Mouse (Mus musculus): ENCODE measurements around the gene Sipa1l1. TPM values are rescaled to one million over a fixed set of nuclear protein-coding genes. Genes with fewer than 3 reads are reported as not detected.
A peak's percentile ranks its signal among the peaks of the same experiment; 100 is the strongest.

Sipa1l1 gene
- total RNA-seq, 2 experiments from 2014 or later = 8.6 to 10.5 TPM

DNA sequence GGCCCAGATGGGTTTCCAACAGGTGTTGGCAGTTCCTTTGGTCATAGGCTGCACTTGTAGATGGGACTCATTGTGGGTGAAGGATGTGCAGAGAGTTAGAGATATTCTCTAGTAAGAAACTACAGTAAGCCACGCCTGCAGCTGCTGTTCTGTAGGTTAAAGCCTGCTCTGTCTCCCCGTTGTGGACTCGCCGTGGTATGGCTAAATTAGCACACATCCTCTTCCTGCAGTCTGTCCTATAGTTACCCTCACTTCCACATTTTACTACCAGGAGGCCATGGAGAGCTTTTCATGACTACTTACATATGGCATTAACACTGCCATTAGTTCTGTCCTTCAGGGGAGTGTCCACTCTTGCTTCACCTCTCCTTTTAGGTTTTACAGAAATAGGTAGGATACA, 232.3 kb downstream of the Sipa1l1 start:
- DNase-seq = no peak
- intact Hi-C loops (cut with DNase I) = no loop called here

DNA sequence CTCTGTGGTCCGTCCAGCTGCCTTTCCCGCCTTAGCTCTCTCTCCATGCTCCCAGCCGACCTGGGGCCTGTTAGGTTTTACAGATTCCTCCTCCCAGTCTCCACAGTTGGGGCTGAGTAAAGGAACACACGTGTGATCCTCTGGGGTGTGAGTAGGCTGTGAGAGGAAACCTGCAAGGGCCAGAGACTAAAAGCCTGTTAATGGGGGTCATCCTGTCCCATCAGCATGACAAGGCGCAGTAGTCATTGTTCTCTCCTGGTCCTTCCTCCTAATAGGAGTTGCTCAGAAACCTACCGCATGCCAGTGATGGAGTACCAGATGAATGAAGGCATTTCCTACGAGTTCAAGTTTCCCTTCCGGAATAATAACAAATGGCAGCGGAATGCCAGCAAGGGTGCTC, 233.5 kb downstream of the Sipa1l1 start:
- intact Hi-C loops (cut with DNase I) = no loop called here
- no peak for DNase-seq

DNA sequence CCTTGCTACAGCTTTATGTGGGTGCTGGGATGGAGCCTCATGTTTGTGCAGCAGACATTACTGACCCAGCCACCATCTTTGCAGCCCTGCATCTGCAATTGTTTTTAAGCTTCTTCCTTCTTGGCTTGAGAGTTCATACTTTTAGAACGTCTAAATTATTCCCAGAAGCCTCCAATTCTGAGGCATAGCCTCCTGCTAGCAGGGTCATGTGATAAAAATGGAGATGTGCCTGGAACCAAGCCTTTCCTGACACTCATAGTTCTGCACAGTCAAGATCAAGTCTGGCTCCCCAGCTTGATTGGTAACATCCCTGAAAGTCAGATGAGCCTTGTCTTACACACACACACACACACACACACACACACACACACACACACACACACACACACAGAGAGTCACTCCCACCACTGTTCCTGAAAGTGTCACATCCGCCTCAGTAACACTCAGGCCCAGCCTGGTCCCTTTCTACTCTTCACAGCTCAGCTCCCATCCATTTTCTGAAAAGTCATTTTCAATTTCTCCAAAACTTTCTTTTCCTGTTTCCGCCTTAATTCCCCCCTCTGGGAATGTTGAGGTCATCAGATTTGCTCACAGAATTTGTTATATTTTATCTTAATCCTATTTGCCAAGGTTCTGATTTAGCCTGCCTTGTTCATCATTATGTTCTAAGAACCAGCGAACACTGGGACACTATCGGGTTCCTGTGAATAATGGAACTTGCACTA, 238.6 kb downstream of the Sipa1l1 start:
- intact Hi-C loops (cut with DNase I) = no loop called here
- DNase-seq = no peak

DNA sequence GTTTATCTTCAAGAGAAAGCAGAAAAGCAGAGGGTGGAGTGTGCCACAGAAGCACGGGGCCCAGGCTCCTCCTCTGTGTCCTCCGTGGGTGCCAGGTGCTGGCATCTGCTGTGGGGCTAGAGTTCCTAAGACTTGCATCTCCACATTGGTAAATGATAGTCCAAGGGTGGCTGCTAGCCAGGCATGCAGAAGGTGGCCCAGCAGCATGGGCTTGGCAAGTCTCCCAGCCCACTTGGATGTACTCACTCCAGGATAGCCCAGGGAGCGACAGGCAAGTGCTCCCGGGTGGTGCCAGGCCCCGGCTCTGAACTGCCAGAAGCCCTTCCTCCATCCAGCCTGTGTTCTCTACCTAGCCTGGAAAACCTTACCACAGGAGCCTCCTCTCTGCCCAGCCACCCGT, 239.4 kb downstream of the Sipa1l1 start:
- intact Hi-C loops (cut with DNase I) = no loop called here
- DNase-seq = peak; percentile 65 to 66

DNA sequence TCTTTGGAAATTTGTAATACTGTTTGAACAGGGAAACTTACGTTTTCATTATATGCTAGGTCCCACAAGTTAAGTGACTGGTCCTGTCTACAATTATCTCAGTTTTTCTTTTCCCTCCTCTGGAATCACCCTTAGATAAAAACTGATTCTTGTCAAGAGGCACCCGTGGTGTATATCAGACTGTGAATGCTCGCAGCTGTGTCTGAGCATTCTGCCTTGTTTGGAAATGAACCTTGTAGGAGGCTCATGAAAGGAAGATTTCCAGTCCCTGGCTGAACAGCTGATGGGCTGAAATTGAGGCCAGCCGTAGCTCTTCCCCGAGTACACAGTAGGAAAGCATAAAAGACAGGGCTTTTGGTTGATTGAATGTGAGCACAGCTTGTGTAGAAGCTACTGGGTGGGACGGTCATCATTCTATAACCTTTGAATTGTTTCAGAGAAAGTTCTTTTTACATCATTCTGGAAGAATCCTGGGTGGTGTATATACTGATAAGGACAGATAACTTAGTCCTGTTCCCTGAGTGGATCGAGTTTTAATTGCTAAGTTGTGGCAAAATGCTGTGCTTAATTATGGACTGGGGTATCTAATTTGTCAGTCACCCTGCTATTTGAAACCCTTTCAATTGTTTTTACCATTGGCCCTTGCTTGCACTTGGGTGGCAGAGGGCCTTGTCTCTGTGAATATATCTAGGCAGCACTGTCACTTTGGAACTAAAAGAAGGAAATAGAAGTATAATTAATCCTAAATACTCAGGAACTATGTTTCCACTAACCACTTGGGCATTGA, 240.8 kb downstream of the Sipa1l1 start:
- no peak for DNase-seq
- intact Hi-C loops (cut with DNase I) = no loop called here

DNA sequence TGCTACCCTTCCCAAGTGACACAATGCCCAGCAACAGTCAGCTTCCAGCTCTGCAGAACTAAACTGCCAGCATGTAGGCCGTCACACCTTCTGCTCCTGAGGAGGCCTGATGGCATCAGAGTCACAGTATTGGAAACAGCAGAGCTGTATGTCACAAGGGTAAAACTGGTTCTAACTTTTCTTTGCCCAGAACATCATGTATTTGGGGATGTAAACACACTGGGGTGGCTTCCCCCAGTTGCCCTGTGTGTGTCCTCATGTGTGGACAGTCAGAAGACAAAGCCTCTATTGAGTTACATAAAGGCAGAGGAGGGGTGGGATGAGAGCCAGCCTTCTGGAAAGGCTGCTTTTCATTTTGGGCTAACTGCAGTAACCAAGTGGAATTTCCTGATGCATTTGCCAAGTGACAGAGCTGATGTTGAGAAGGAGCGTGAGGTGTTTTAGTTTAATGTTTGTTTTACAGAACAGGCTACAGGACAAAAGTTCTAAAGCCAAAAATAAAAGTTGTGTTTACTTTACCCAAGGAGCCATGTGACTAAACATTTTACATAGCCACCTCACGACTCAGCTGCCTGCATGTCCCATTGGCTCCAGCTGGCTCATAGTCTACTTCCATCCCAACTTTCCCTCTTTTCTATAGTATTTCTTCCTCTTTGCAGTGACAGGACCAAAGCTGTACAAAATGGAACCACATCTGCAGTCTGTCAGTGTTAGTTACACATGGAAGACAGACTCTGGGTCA, 243.3 kb downstream of the Sipa1l1 start:
- DNase-seq = peak; percentile 31 to 48
- intact Hi-C loops (cut with DNase I) = no loop called here

DNA sequence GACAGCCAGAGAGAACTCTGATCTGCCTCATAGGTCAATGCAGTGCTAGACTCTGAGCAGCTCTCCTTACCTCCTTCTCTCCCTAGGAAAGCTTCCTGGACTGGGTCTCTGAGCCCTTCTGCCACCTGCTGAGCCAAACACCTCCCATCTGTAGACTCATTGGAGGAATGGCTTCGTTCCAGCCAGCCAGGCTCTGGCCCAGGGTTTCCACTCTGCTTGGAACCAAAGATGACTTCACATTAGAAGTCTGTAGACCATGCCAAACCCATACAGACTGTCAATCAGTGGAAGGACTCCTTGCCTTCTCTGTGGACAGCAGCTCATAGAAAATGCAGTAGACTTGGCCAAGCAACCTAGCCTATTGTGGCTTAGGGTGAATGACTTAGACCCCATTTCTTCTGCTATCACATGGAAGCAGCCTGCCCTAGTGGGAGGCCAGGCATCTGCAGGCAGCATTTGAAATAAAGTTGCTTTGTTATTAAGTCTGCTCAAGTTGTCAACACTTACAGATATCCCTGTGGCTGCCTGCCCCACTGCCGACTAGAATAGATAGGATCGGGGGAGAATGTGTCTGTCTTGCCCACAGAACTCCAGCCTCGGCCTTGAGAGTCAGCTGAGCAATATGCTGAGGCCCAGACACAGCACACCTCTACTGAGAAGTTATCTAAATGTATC, 246.7 kb downstream of the Sipa1l1 start:
- DNase-seq = peak; percentile 54 to 68
- intact Hi-C loops (cut with DNase I) = loop anchor here (5.0 kb wide), 1 partner anchor 244 kb away; no protein-coding TSS in a partner anchor

DNA sequence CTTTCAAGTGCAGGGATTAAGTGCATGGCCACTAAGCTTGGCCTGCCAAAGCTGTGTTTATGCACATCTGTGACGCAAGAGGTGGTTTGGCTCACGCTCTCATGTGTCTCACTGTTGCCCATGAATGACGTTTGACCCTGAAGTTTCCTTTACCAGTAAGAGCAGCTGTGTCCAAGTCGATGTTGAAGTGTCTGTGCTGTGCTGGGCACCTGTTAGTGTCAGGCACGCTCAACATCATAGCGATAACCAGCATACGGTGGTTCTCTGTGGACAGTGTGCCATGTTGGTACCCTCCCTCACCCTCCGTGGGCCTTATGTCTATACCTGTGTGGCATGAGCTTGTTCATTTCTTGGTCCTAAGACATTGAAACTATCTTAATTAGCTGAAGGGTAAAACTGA, 249.9 kb downstream of the Sipa1l1 start:
- no peak for DNase-seq
- intact Hi-C loops (cut with DNase I) = loop anchor here (5.0 kb wide), 1 partner anchor 247 kb away; no protein-coding TSS in a partner anchor

DNA sequence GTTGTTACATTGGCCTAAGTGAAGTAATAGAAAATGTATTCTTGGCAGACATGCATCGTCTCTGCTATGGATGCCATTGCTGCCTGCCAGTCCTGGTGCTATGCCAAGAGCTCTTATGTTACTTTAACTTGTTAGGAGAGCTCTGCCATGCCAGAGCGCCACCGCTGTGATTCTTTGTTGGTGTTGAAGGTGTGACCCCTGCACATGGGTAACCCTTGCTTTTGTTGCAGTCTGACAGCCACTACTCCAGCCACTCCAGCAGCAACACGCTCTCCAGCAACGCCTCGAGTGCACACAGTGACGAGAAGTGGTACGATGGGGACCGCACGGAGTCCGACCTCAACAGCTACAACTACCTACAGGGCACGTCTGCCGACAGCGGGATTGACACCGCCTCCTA, 255.7 kb downstream of the Sipa1l1 start:
- DNase-seq = no peak
- intact Hi-C loops (cut with DNase I) = no loop called here

DNA sequence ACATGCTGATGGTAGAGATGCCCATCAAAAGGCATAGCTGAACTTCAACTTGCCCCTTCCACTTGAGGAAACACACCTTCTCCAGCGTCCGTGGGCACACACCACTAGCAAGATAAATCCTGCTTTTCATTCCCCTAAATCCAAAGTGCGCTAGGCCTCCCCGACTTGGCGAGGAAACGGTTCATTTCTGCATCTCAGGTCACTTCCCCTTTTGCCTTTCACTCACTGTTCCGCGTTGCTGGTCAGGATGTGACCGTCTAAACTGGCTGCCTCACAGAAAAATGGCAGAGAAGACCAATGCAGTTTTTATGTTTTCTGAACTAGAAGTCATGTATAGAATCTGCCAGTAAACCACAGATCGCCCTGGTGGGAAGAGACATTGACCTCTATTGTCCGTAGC, 256.7 kb downstream of the Sipa1l1 start:
- intact Hi-C loops (cut with DNase I) = no loop called here
- no peak for DNase-seq

DNA sequence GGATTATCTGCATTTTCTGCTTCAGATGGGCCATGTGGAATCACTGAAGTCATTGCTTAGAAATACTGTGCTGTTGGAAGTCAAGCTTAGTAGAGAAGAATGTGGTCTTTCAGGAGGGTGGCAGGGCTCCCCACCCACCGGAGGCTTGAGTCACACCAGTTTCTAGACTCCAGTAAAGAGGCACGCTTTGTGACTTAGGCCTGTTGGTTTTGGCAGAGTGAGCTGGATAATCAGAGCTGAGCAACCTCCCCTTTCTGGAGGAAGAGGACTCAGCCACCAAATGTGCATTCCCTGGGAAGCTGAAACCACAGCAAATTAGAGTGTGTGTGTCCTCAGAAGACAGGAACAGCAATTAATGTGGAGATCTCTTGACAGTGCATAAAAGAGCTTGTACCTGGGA, 258.3 kb downstream of the Sipa1l1 start:
- intact Hi-C loops (cut with DNase I) = no loop called here
- DNase-seq = no peak

DNA sequence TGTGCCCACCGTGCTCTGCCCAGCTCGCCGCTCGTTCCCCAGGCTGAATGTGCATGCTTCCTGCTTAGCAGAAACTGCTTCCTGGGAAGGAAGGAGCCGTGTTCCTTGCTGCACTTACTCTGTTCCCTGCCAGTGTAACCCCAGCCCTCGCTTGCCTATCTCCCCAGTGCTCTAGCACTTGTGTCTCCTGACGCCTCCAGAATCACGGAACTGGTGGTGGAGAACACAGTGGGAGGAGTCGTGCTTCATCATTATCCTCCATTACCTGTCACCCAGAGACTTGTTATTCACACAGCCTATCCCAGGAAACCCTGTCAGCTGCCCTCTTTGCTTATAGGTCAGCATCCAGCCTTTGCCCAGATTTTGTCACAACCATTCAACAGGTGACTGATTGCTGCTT, 259.3 kb downstream of the Sipa1l1 start:
- DNase-seq = no peak
- intact Hi-C loops (cut with DNase I) = no loop called here

DNA sequence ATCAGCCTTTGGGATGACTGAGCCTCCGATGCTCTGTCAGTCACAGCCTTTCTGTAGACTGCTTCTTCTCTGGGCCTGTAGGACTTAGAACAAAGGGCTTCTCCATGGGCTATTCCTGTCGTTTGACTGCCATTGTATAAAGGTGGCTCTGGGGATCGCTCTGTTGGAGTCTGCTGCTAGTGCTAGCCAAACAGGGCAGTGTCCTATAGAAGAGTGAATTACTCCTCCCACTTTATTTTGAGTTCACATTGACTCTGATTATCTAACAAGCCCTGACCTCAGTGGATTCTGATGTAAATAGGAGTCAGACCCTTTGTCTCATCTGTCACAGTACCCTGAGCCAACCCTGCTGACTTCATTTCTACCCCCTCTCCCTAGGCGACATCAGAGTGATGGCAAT, 264.2 kb downstream of the Sipa1l1 start:
- intact Hi-C loops (cut with DNase I) = no loop called here

DNA sequence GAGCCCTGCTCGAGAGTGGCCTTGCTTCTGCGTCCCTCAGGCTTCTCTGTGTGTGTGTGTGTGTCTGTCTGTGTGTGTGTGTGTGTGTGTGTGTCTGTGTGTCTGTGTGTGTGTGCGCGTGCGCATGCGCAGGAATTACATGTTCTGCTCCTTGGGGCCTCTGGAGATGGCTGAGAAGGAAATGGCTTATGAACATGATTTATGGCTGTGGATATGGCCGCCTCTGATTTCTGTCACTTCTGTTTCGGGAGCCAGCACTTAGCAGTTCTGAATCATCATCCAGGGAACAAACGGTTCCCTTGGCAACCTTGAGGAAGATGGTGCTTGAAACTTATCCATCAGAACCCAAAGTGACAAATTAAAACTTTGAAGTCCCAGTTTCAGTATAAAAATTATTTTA, 265.5 kb downstream of the Sipa1l1 start:
- intact Hi-C loops (cut with DNase I) = no loop called here
- no peak for DNase-seq

More for the DNA sequence above, 264.2 kb downstream of the Sipa1l1 start:
- no peak for DNase-seq

DNA sequence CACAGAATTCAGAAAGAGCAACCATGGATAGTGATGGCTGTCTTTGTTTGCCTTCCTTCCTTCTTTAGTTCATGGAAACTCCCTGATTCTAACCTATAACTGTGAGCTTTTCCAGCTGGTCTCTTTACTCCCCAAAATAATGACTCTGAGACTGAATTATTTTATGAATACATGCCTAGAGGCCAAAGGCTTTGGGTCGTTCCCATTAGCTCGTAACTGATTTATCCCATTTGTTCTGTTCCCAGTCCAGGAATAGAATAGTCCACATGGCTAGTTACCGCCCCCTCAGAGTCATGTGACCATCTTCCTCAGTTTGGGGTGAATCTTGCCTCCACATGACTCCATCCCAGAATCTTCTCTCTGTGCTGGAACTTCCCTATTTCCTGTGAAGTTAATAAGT, 272.4 kb downstream of the Sipa1l1 start:
- no peak for DNase-seq
- intact Hi-C loops (cut with DNase I) = no loop called here

DNA sequence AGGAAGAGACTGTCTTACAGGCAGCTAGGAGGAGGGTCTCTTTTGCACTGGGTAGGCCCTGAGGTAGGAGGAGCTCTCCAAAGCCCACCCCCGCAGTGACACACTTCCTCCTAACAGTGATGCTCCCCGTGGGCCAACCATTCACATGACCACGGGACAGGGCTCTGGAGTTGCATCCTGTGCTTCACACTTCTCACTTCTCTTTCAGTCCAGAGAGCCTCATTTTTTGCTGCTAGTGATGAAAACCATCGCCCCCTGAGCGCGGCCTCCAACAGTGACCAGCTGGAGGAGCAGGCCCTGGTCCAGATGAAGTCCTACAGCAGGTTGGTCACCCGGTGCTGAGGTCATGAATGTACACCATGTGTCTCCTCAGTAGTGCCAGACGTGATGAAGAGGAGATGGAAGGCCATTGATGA, 277.5 kb downstream of the Sipa1l1 start:
- intact Hi-C loops (cut with DNase I) = no loop called here

DNA sequence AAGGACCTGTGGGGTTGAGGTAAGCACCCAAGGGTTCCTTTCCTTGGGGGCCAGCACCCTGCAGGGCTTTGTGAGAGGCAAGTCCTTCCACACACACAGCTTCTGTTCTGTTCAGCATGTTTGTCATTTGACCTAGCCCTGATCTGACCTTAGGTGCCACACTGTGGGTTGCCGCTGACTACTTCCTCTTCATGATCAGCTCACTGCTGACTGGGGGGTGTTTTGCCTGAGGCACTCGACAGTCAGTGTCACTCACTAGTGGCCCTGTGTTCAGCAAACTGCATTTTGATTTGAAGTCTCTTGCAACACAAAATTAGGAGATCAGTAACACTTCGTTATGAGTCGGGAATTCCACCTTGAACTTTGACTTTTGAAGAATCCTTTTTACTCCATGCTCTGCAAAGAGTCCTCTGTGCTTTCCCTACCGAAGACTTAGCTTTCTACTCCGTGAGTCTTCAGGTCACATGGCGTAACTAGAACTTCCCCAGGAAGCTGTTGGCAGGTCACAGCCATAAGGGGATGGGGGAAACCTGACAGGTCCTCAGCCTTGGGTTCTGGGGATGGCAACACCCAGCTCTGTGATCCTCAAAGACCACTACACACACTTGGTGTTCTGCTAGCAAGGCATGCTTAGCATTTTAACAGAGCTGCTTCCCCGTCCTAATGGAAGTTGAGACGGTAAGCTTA, 279.2 kb downstream of the Sipa1l1 start:
- intact Hi-C loops (cut with DNase I) = no loop called here
- no peak for DNase-seq

More for the DNA sequence above, 277.5 kb downstream of the Sipa1l1 start:
- DNase-seq = no peak

DNA sequence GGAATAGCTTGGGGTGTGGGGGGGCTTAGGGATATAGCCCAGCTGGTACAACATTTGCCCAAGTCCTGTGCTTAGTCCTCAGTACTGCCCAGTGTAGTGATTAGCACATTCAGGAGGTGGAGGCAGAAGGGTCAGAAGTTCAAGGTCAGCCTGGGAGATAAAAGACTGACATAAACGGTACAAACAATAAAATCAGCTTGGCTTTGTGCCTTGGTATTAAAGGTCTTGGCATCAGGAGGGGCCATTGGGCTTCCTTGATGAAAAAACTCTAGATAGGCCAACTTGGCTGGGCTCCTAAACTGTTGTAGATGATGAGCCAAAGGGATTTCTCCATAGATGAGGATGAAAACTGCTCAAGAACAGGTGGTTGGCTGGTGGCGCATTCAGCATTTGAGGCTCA, 283.3 kb downstream of the Sipa1l1 start:
- intact Hi-C loops (cut with DNase I) = no loop called here
- DNase-seq = no peak

DNA sequence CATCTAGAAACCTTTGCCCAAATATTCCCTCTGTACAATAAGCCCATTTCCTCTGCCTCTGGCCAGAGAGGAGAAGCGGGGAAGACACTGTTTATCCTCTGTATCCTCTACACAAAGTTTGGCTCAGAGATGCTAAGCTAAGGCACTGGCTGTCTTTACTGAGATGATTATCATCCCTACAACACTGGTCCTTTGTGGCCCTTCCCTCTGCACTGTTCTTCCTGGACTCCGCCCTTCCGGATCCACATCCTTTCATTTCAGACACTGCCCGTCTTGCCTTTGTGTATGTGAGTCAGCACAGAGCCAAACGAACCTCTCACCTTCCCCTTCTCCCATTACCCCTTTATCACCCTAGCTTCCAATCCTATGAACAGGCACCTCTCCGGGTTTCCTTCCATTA, 285.3 kb downstream of the Sipa1l1 start:
- no peak for DNase-seq
- intact Hi-C loops (cut with DNase I) = no loop called here

DNA sequence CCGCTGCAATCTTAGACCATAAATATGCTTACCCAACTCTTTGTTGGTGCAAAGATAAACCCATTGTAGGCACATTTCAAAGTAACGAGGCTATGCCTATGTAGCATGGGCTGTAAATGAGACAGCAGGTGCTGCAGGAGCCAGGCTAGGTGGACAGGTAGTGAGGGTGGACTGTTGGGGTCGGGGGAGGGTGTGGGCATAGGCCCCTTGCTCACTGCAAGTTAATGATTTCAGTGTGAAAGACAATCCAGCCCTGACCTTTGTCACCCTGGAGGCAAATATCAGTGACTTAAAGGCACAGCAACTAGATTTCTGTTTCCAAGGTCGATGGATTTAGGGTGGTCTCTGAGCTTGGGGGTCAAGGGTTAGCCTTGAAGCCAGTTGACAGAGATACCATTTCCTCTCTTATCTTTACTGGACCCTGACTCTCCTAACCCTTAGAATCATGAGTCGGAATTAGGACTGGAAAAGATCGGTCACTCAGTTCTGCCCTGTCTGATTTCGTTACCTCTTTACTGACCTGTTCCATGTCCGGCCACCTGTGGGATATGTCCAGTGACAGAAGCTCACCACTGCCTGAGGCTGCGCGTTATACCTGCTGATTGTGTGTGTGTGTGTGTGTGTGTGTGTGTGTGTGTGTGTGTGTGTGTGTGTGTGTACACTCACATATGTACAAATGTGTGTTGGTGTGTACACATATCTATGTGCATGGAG, 286.7 kb downstream of the Sipa1l1 start:
- intact Hi-C loops (cut with DNase I) = no loop called here
- no peak for DNase-seq

Data from heart, postnatal 36 days (tissue).